Mouse (Mus musculus) heart, adult 2 months (tissue): ENCODE data around the gene Med7. TPM values are rescaled to one million over a fixed set of nuclear protein-coding genes. Genes with fewer than 3 reads are reported as not detected.

Experiments
- DNase-seq, 2 experiments: peaks; one replicate each; pipeline ENCODE4 v3.0.0; 2021
- H3K27ac ChIP-seq: fragments of 200-600 bp; 2 replicates; pipeline ENCODE4 v1.8.1; 2022
- H3K27me3 ChIP-seq: fragments of 200-500 bp; 2 replicates; pipeline ENCODE4 v1.6.1; 2012; ENCODE audit warnings: mild to moderate bottlenecking, low read length, inconsistent platforms, mixed read lengths; ENCODE audit not compliant: control insufficient read depth, insufficient read depth
- H3K36me3 ChIP-seq: fragments of 200-500 bp; 2 replicates; pipeline ENCODE4 v1.6.1; 2012; ENCODE audit warnings: low read length, inconsistent platforms; ENCODE audit not compliant: control insufficient read depth, insufficient read depth
- H3K4me1 ChIP-seq: fragments of 200-500 bp; 2 replicates; pipeline ENCODE4 v1.6.1; 2011; ENCODE audit warnings: low read length; ENCODE audit not compliant: control insufficient read depth, insufficient read depth
- H3K4me3 ChIP-seq: fragments of 200-600 bp; 2 replicates; pipeline ENCODE4 v1.8.1; 2022
- H3K79me2 ChIP-seq: fragments of 200-500 bp; replicated peaks from 2 replicates; pipeline ENCODE4 v1.6.1; 2012; ENCODE audit warnings: mild to moderate bottlenecking, inconsistent platforms, low read length, moderate library complexity, mixed read lengths; ENCODE audit not compliant: control insufficient read depth, insufficient read depth
- H3K9ac ChIP-seq: fragments of 200-500 bp; 2 replicates; pipeline ENCODE4 v1.6.1; 2012; ENCODE audit warnings: low read depth, mild to moderate bottlenecking, control low read depth, inconsistent platforms, low read length, mixed read lengths
- CTCF ChIP-seq: fragments of 200-600 bp; IDR thresholded peaks from 2 replicates; pipeline ENCODE4 v1.8.1; 2022; ENCODE audit warnings: antibody characterized with exemption, mild to moderate bottlenecking, moderate library complexity
- EP300 ChIP-seq: fragments of 200-500 bp; IDR thresholded peaks from 2 replicates; pipeline ENCODE4 v1.6.1; 2011; ENCODE audit warnings: low read depth, low read length, control low read depth; ENCODE audit not compliant: insufficient read depth
- POLR2A ChIP-seq: fragments of 200-500 bp; IDR thresholded peaks from 2 replicates; pipeline ENCODE4 v1.6.1; 2011; ENCODE audit warnings: mild to moderate bottlenecking, low read depth, low read length, control low read depth; ENCODE audit not compliant: insufficient read depth
- WGBS: fragments of 180-500 bp; shearing (Covaris S2); methylation state at CpG from one replicate; pipeline ENCODE4 v1.1.7; 2018; 5-methylcytosine and 5-hydroxymethylcytosine counted together
- intact Hi-C: fragments of 180-260 bp; cut with DNase I; formaldehyde crosslinking; loops from one replicate; pipeline ENCODE4 v1.15.1; 2025
- polyA plus RNA-seq: library from polyadenylated mRNA; depleted of rRNA; stranded (reverse); fragments of >200 nt; gene quantifications from 2 replicates; pipeline ENCODE4 v1.2.3, GENCODE M21; 2012
- total RNA-seq, 2 experiments: library from RNA; stranded (reverse); gene quantifications; 2 replicates each; pipeline ENCODE4 v1.2.3; 2021

Gene Med7
- total and polyA plus RNA-seq, 3 experiments, result 8.1 to 17.1 (median 16.8) TPM

DNA sequence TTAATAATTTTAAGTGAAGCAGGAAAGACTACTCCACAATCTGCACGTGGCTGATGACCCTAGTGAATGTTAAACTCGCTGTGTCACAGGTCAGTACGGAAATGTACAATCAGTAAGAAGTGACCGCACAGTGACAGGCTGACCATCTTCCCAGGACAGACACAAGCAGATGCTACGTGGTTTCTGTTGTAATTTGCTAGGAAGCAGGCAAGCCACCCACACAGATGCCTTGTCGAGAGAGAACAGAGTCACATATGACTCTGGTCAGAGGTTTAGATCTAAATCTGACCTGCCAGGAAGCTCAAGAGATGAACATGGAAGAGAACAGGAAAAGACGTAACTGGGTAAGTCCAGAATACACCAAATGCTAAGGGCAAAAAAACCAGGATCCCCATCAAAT lies 43.8 kb upstream of the Med7 start:
- TF ChIP-seq CTCF, result no peak
- TF ChIP-seq EP300, result no peak
- TF ChIP-seq POLR2A, result no peak
- no peak overlapping the region for H3K27ac ChIP-seq
- H3K4me1 ChIP-seq, result no peaks in the 10 kb centered on the region
- 69% methylated on average over 7 of the region's 7 CpGs for WGBS
- no peak for DNase-seq
- no peak overlapping the region for H3K4me3 ChIP-seq
- no peaks in the 10 kb centered on the region for H3K36me3 ChIP-seq
- H3K79me2 ChIP-seq, result no peaks in the 10 kb centered on the region
- no peaks in the 10 kb centered on the region for H3K27me3 ChIP-seq
- H3K9ac ChIP-seq, result no peak overlapping the region
- intact Hi-C loops, result no loop called here

GRCm38 (mm10) chr11:46393413-46393812 lies 43.3 kb upstream of the Med7 start:
- Histone ChIP-seq H3K9ac (no peak overlapping the region), H3K27me3 (no peaks in the 10 kb centered on the region)
- TF ChIP-seq EP300, result no peak
- TF ChIP-seq CTCF, result no peak
- no peak for TF ChIP-seq POLR2A

GRCm38 (mm10) chr11:46395088-46395487 lies 41.6 kb upstream of the Med7 start:
- no peaks in the 10 kb centered on the region for H3K36me3 ChIP-seq
- H3K4me3 ChIP-seq, result no peak overlapping the region
- H3K27ac ChIP-seq, result no peak overlapping the region
- intact Hi-C loops, result no loop called here
- WGBS, result 80% methylated on average over 2 of the region's 2 CpGs
- TF ChIP-seq CTCF (no peak), EP300 (no peak), POLR2A (no peak)
- no peaks in the 10 kb centered on the region for H3K4me1 ChIP-seq
- no peak overlapping the region for H3K9ac ChIP-seq
- H3K27me3 ChIP-seq, result no peaks in the 10 kb centered on the region
- DNase-seq, result no peak
- no peaks in the 10 kb centered on the region for H3K79me2 ChIP-seq

More at GRCm38 (mm10) chr11:46393413-46393812, 43.3 kb upstream of the Med7 start:
- WGBS, result 69% methylated on average over 4 of the region's 4 CpGs
- Histone ChIP-seq H3K36me3 (no peaks in the 10 kb centered on the region), H3K27ac (no peak overlapping the region), H3K4me1 (no peaks in the 10 kb centered on the region), H3K79me2 (no peaks in the 10 kb centered on the region), H3K4me3 (no peak overlapping the region)
- DNase-seq, result no peak
- intact Hi-C loops, result no loop called here

GRCm38 (mm10) chr11:46395698-46396097 lies 41.0 kb upstream of the Med7 start:
- intact Hi-C loops, result no loop called here
- H3K79me2 ChIP-seq, result no peaks in the 10 kb centered on the region
- H3K27ac ChIP-seq, result no peak overlapping the region
- no peak overlapping the region for H3K9ac ChIP-seq
- TF ChIP-seq EP300 (no peak), CTCF (no peak), POLR2A (no peak)
- no peak overlapping the region for H3K4me3 ChIP-seq
- 96% methylated on average over 2 of the region's 2 CpGs for WGBS
- H3K36me3 ChIP-seq, result no peaks in the 10 kb centered on the region
- no peaks in the 10 kb centered on the region for H3K27me3 ChIP-seq
- H3K4me1 ChIP-seq, result no peaks in the 10 kb centered on the region
- DNase-seq, result no peak

GRCm38 (mm10) chr11:46396167-46396859 lies 40.4 kb upstream of the Med7 start, which contains the start of gene Fam71b:
Gene Fam71b, plus strand, starts transcription at chr11:46396559.
- no peaks in the 10 kb centered on the region for H3K79me2 ChIP-seq
- H3K27ac ChIP-seq, result no peak within 1 kb of the TSS
- no peaks in the 10 kb centered on the region for H3K27me3 ChIP-seq
- H3K4me3 ChIP-seq, result no peak within 1 kb of the TSS
- no peak within 1 kb of the TSS for H3K9ac ChIP-seq
- TF ChIP-seq POLR2A (no peak), CTCF (no peak), EP300 (no peak)
- DNase-seq, result no peak
- no peaks in the 10 kb centered on the region for H3K4me1 ChIP-seq
- no peaks in the 10 kb centered on the region for H3K36me3 ChIP-seq
- 68% methylated on average over 13 of the region's 13 CpGs for WGBS
- intact Hi-C loops, result no loop called here

GRCm38 (mm10) chr11:46396860-46397179 lies 39.9 kb upstream of the Med7 start:
- intact Hi-C loops, result no loop called here
- H3K36me3 ChIP-seq, result no peaks in the 10 kb centered on the region
- H3K79me2 ChIP-seq, result no peaks in the 10 kb centered on the region
- H3K27ac ChIP-seq, result no peak overlapping the region
- H3K4me1 ChIP-seq, result no peaks in the 10 kb centered on the region
- 60% methylated on average over 4 of the region's 4 CpGs for WGBS
- H3K27me3 ChIP-seq, result no peaks in the 10 kb centered on the region
- no peak overlapping the region for H3K4me3 ChIP-seq
- no peak overlapping the region for H3K9ac ChIP-seq
- DNase-seq, result no peak
- TF ChIP-seq POLR2A (no peak), CTCF (no peak), EP300 (no peak)
